Mouse (Mus musculus): ENCODE measurements around the gene Haus4.

The Haus4 gene

DNA sequence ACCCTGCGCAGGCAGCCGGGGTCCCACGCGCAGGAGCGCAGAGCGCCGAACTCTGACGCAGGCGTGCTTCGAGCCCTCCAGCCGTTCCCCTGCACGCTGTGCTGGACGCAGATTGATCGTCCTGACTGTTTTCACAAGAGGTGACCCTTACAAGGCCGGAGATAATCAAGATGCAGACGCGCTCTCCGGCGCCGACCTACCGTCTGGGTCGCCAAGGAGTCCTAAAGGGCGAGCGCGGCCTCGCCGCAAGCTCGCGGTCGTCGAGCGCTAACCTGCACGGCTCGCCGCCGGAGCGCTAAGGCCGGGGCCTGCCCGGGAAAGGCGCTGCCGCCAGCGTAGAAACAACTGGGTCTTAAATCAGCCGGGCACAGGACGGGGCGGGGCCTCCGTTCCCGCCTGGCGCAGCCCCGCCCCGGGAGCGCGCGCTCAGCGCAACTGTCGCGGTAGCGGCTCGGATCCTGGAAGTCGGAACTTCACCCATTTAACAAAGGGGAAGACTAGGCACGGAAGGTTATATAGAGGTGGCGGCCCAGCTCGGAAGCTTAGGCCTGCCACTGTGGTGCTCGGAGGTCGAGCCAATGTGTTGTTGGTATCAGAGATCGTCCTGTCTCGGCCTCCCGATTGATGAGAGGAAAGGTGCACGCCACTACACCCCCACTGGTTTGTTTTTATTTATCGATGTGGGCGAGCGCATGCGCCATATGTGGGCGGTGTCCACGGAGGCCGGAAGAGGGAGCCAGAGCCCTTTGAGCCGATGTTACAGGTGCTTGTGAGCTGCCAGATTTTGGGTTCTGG lies at the start of gene Haus4:
TSS of gene Haus4 (minus strand) at position 642 of the 795 bp plus-strand sequence.
- DNase-seq = peak; percentile 85

DNA sequence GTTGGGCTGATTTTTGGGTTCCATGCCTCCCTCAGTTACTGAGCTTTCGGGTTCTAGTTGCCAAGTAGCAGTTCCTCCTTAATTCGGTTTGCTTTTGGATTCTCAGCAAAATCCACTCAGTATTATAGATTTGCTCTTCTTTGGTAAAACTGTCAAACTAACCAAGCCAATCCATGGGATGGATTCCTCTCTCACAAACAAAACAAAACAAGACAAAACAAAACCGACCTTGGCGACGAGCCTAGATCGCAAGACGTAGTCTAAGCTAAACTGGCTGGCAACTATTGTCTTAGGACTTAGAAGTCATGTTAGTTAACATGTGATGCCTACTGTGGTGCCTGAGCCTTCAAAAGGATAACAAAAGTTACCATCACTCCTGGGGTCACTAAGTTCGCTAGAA lies 49.3 kb upstream of the Haus4 start:
- DNase-seq = no peak

DNA sequence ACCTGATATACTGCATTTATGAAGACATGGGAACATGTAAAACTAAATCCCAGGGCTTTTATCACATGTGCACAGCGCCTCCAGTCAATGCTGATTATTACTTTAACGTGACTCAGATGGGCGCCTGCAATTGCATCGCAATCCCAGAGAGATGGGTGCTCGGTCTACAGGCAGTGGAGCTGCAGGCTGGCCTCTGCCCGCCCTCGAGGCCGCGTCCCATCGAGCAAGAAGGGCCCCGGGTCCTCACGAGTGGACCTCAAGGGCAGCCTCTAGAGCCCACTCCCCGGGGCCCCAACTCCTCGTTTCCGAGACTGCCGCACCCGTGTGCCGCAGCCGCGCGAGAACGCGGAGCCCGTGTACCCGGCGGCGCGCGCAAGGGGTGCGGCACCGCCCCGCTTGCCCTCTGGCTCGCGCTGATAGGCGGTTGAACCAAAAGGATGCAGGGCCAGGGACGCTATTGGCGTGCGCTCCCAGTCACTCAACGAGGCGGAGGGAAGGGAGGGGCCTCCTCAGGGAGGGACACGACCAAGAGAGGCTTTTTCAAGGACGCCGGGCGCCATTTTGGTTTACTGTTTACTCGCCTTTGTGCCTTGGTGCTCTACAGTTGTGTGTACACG lies 48.7 kb upstream of the Haus4 start:
- DNase-seq = peak; percentile 96

DNA sequence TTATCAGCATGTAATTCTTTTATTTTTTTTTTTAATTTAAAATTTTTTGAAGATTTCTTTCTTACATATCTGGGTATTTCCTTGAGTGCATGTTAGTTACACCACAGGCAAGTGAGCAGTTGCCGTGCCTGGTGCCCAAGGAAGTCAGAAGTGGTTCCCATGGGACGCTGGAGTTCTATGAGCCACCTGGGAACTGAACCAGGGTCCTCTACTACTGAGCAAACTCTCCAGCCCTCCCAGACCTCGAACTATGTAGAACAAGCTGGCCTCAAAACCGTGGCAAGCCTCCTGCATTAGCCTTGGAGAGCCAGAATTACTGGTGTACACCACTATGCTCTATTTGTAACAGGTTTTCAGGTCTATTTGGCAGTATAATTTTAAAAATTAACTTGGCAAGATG lies 48.2 kb upstream of the Haus4 start:
- no peak for DNase-seq

DNA sequence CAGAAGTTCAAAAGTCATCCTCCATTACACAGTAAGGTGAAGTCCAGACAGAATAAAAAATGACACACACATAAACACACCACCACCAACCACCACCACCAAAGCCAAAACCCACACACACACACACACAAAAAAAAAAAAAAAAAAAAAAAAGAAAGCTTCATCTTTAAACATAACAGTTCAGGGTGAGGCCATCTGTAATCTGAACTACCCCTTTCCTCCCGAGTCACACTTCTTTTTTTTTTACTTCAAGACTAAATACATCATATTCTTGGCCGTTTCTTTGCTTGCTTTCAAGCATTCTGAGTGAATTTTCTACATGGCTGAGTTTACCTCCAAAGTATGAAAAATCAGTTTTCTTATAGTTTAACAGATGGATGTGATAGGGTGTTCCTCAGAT lies 47.2 kb upstream of the Haus4 start:
- DNase-seq = no peak

DNA sequence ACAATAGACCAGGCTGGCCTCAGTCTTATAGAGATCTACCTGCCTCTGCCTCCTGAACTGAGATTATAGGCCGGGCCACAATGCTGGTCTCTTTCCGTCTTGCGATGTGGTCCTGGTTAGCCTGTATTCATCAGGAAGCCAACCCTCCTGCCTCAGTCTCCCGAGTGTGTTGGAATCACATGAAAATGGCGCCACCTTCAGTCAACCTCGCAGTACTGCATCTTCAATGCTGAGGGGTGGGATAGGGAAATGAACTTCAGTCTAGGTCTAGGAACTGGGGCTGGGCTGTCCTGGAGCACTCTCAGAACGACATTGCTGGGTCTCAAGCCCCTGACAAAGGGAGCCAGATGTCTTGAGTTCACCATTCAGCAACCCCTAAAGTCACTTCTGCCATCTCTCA lies 42.7 kb upstream of the Haus4 start:
- no peak for DNase-seq

DNA sequence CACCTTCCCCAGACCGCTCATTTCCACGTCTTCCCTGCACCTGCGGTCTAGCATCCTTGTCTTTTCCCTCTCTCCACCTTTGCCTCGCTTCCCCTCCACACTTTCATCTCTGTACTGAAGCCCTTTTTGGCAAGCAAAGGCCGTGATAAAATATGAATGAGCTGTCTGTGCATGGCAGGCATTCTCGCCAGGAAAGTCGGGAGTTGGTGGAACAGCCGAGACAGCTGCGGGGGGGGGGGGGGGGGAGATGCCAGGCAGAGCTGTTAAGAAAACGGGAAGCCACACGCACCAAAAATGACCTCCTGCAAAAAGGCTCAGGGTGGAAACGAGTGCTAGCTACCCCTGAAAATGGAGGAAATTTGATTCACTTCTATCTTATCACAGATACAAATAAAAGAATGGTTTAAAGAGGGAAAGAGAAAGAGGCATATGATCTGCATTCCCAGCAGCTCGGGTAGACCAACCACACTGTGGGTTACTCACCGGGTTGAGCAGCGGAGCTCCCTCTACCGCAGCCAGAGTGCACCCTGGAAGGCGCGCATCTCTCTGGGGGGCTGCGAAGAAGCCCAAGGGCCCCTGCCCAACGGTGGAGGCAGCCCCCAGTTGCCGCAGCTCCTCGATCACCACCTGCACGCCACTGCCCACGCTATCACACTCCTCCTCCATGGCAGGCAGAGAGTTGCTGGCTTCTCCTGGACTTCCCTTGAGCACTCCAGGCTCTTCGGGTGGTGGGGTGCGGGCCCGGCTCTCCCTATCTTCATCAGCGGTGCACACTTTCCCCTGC lies 40.4 kb upstream of the Haus4 start:
- DNase-seq = no peak

DNA sequence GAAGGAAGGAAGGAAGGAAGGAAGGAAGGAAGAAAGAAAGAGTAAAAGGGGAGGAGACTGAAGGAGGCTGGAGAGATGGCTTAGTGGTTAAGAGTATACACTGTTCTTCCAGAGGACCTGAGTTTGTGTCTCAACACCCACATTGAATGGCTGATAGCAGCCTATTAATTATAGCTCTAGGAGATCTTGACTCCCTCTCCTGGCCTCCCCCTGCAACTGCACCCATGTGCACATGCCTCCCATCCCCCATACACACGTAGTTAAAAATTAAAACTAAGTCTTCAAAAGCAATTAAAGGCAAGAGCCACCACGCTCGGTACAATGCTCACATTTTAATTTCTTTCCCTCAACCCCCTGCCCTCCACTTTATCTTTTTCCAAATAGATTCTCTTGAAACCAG lies 39.6 kb upstream of the Haus4 start:
- DNase-seq = no peak

DNA sequence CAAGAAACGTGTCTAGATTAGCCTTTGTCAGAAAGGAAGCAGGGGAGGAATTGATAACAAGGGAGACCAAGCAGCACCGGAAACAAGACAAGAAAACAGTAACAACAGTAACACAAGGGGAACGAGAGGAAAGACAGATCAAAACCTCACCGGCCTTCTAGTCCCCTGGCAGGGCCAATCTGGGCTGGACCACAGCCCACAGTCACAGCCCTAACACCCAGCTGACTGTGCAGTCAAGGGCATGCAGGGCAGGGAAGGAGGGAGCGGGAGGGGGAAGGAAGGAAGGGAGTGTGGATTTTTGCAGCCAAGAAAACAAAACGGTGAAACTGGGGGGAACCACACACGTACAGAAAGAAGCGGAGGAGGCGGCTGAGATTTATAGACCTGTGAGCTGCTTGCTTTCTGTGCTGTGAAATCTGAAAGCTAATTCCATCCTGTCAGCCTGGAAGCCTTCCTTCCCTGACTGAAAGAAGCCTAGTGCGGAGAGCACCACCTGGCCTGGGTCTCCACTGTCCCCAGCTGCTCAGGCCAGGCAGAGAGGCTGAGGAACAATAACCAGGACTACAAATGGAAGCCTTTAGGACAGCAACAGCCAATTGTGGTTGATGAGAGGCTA lies 38.0 kb upstream of the Haus4 start:
- no peak for DNase-seq

DNA sequence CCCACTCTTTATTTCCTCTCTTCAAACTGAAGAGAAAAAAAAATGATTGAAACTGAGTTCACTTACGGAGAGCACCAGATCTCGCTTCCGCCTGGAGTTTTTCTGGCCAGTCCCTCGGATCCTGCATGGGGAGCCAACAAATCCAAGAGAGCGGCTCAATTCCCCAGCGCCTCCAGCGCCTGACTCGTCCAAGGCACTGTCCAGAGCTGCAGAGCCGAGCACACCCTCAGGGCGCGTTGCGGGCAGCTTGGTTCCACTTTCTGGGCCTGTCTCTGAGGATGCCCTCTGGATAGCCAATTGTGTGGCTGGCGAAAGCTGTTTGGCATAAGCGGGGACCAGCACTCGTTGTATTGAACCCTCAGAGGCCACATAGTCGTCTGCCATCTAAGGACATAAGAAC lies 36.6 kb upstream of the Haus4 start:
- DNase-seq = no peak

DNA sequence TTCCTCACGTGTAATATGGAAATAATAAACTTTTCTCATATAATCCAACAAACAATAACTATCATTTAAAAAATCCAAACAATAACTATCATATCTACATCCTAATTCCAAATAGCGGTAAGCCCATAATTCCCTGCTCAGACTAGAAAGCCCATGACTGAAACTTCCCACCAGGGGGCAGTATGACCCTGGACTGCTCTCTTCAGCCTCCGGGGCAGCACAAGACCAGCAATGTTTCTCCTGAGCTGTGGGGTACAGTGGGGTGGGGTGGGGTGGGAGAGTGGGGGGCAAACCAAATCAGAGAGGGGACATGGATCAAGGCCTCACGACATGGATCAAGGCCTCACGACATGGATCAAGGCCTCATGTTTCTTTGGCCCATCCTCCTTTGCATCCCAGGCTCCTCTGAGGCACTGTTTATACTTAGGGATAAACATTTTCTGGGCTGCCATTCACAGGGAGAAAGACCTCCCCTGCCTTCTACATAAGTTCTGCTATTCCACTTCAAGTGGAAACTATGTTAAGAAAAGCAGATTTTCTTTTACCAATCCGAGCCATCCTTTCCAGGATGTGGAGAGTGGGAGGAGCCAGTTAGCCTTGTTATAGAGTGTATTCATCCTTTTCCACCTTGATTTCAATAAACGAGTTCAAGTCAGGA lies 29.4 kb upstream of the Haus4 start:
- DNase-seq = peak; percentile 65

DNA sequence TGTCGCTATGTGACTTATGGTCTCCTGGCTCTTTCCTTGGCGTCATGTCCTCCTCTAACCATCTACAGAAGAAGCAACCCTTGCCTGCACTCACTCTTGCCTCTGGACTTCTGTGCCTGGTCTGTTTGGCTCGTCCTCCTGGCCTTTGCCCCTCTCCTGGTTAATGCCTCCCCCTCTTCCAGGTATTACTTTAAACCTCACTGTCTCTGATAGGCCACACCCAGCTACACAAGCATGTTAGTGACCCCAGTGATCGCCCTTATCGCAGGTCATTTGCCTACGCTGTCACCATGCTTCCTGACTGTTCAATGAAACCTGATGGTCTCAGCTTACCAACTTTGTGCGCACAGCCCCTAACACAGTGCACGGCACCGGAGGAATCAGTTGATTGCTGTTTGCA lies 28.1 kb upstream of the Haus4 start:
- DNase-seq = no peak

DNA sequence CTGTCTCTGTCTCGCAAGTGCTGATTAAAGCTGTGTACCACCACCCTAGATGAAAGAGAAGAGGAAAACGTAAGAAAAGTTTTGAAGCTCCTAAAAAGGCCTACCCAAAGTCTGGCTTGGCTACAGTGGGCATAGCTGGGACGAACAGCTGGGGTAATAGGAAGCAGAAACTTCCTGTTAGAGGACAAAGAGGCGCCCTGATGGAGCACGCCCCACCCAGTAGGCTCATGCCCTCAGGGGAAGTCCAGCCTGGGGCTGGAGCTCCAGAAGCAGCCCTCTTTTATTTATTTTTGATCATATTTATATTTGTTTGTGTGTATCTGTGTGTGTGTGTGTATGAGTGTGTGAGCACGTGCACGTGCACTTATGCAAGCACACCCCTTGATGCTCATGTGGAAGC lies 25.2 kb upstream of the Haus4 start:
- no peak for DNase-seq

DNA sequence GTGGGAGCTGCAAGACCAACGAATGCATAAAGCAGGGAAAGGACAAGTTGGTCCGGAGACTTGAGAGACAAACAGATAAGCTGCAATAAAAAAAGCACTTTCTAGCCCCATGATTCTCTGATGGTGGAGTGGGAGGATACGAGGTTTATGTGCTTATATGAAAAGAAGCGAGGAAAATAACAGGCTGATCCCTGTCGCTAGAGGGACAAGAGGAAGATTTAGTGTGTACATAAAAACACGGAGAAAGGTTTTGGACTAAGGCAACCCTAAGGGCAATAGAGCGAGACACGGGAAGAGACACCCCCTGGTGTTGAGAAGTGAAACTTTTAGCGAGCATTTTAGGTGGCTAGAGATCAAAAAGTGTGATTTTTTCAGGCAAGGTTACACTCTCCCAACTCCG lies 23.6 kb upstream of the Haus4 start:
- DNase-seq = peak; percentile 68

DNA sequence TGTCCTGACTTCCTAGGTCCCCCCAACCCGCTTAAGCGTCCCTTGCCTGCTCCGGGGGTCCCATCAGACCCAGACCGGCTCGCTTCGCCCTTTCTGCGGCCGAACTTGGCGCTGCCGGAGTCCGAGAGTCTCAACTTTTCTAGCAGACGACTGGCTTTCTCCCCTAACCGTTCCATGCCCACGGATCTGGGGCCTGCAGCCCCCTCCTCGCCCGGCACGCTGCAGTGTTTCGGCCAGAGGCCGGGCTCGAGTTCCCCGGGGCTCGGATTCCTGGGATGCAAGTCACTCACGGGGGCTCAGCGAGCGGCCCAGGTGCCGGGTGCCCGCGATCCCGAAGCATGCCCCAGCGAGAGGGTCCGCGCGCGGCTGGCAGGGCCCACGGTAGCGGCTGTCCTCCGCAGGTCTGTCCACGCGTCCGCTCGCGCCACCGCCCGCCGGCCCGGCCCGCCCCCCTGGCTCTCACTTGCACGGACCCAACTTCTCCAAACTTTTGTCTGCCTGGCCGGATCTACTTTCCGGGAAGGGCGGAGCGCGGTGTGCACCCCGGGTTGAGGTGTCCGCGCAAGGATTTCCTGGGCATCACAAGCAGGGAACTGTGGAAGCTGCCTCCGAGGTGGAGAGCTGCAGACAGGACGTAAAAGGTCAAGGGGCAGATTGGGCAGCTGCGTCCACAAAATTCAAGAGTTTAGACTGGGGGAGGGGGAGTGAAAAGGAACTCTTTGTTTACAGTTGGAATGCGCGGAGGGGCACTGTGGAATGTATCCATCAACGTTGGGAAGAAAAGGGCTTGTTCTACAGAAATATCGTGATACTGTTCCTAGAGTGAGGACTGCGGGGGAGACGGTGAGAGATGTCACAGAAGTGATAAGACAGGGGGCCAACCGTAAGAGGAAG lies 22.9 kb upstream of the Haus4 start, which contains the start of gene Ajuba:
TSS of gene Ajuba (minus strand) at position 470 of the 894 bp plus-strand sequence.
- peak; percentile 54 for DNase-seq

DNA sequence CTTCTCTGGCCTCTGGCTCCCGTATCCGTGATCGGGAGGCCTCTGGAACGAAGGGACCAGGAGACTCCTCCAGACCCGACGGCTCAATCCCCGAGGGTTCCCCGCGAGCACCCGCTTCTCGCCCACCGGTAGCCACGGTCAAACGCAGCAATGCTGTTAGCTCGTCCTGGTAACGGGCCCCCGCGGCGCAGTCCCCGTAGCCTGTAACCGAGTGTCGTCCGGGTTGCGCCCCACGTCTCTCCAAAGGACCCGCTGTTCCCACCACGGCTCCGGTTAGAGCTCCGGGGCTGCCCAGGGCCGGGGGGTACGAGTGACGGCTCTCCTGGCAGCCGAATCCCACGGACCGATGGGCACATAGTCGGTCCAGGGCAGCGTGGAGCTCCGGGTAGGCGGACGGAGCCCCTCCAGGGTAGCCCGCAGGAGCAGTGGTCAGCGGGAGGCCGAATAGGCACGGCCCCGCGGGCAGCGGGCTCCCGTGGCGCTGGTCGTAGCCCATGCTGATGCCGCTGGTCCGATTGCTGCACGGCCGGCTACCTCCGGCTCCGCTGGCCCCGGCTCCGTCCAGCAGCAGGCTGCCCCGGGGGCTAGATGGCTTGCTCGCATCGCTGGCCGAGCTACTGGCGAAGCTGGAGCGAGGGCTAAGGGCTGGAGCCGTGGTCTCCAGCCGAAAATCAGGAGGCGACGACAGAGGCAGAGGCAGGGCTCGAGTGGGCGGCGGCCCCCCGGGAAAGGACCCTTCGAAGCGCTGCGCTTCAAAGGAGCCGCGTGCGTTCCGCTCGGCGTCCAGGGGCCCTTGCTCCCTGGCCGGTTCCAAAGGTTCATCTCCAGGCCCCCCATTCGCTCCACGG lies 22.0 kb upstream of the Haus4 start:
- peak; percentile 23 for DNase-seq

DNA sequence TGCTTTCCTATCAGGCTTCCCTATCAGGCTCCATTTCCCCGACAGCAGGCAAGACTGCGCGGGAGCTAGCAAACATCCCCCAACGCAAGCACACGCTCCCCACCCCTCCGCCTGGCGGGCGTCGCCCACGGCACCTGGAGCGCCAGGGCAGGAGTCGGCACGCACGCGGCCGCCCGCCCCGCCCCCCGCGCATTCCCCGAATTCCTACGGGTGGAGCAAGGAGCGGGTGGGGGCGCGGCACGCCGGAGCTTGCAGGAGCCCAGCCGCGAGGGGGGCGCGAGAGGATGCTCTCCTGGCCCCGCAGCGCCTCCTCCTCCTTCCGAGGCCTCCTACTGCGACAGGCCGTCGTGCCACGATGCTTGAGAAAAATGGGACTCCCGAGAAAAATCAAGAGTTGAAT lies 21.2 kb upstream of the Haus4 start:
- peak; percentile 45 for DNase-seq

DNA sequence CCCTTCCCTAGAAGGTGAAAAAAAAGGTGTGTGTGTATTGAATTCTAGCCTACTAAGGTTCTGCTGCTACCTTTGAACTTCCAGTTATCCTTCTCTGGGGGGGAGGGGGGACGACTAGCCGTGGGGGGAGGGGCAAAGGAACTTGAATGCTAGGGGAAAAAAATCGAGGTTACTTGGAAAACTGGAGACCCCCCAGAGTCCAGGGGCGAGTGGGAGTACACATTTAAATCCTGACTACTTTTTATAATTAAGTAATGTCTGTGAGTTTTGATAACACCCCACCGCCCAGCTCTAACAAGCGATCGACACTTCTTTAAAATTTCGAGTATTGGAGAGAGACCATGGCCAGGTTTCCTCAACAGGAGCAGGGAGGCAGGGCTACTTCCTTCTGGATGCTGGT lies 20.6 kb upstream of the Haus4 start:
- no peak for DNase-seq

DNA sequence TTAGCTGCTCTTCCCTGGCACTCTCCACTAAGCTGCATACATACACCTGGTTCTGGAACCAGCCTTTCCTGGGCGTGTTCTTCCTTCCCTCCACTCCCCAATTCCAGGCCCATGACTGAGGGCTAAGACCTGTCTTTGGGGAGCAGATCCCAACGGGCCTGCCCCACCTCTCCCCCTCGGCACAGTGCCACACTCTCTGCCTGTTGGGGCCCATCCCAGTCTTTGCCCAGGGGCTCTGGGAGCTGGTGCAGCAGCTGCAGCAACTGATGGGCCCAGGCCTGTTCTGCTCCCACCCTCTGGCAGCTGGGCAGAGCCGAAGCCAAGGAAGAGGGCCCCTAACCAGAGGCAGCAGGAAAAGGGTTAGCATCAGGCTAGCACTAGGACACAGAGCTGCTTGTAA lies 19.8 kb upstream of the Haus4 start:
- DNase-seq = no peak

DNA sequence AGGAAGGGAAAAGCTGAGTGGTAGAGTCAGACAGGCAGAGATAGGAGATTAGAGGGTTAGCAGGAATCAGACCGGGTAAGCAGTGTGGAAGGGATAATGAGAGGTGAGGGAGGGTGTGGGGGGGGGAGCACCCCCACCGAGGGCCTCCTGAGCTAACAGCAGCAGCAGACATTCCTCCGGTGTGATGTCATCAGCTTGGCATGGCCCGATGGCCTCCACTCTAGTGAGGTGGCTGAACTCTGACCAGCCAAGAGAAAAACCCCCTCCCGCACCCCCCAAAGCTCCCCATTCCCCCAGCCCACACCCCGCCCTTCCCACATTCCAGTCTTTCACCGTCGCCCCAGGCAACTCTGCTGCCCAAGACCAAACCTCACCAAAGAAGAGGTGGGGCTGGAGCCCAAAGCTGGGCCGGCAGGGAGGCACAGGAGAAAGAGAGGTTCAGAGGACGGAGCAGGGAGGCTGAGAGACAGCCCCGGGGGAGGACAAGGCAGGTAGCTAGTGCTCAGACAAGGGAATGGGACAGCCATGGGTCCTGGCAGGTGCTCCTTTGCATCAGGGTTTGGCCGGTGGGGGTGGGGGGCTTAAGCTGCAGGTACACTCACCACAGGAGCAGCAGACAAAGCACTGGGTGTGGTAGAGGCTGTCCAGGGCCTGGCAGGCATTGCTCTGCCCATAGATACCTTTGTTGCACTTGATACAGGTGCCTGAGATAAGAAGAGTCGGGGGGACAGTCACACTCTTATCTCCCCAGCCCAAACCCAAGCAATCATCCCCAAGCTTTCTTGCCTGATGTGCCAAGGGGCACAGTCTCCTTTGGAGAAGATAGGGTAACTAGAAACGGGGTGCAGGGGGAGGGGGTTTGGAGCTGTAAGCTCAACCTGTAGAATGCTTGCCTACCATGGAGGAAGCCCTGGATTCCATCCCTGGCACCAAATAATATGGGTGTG lies 18.6 kb upstream of the Haus4 start:
- no peak for DNase-seq

Data from thymus, postnatal 14 days (tissue).